Mouse (Mus musculus) spleen, adult 2 months (tissue): ENCODE data around the gene Sh2d3c. TPM values are rescaled to one million over a fixed set of nuclear protein-coding genes. Genes with fewer than 3 reads are reported as not detected.

Experiments used
- DNase-seq, 2 experiments: peaks; one replicate each; pipeline versions ENCODE4 v3.0.0 to v3.0.0-alpha.2; 2012 to 2021; ENCODE audit warnings: low spot score in 2 of 2, low read depth in 1 of 2
- H3K27ac ChIP-seq: fragments of 200-500 bp; 2 replicates; pipeline ENCODE4 v1.5.1; 2012; ENCODE audit warnings: low read length, inconsistent platforms; ENCODE audit not compliant: insufficient read depth
- H3K27me3 ChIP-seq: fragments of 200-500 bp; 2 replicates; pipeline ENCODE4 v1.6.1; 2012; ENCODE audit warnings: mild to moderate bottlenecking, moderate library complexity, low read length, inconsistent platforms; ENCODE audit not compliant: control insufficient read depth, insufficient read depth
- H3K36me3 ChIP-seq: fragments of 200-500 bp; 2 replicates; pipeline ENCODE4 v1.6.1; 2012; ENCODE audit warnings: mild to moderate bottlenecking, low read length, inconsistent platforms; ENCODE audit not compliant: control insufficient read depth, insufficient read depth
- H3K4me1 ChIP-seq: fragments of 200-500 bp; 2 replicates; pipeline ENCODE4 v1.6.1; 2011; ENCODE audit warnings: inconsistent platforms; ENCODE audit not compliant: control insufficient read depth, insufficient read depth, insufficient read length
- H3K4me3 ChIP-seq: fragments of 200-500 bp; 2 replicates; pipeline ENCODE4 v1.5.1; 2011; ENCODE audit warnings: mild to moderate bottlenecking, inconsistent platforms; ENCODE audit not compliant: insufficient read depth, insufficient read length; ENCODE audit errors: extremely low read depth
- CTCF ChIP-seq: fragments of 200-500 bp; IDR thresholded peaks from 2 replicates; pipeline ENCODE4 v1.5.1; 2011; ENCODE audit warnings: mild to moderate bottlenecking, inconsistent platforms; ENCODE audit not compliant: insufficient read depth, insufficient read length, insufficient replicate concordance; ENCODE audit errors: extremely low read depth
- POLR2A ChIP-seq: fragments of 200-500 bp; IDR thresholded peaks from 2 replicates; pipeline ENCODE4 v1.6.1; 2011; ENCODE audit warnings: low read depth, low read length, inconsistent platforms
- WGBS: fragments of 180-500 bp; shearing (Covaris S2); methylation state at CpG from one replicate; pipeline ENCODE4 v1.1.7; 2018; 5-methylcytosine and 5-hydroxymethylcytosine counted together
- polyA plus RNA-seq: library from polyadenylated mRNA; depleted of rRNA; stranded (reverse); fragments of >200 nt; gene quantifications from 2 replicates; pipeline ENCODE4 v1.2.3, GENCODE M21; 2012

Gene Sh2d3c
- polyA plus RNA-seq, 1 experiment: 136 TPM

DNA sequence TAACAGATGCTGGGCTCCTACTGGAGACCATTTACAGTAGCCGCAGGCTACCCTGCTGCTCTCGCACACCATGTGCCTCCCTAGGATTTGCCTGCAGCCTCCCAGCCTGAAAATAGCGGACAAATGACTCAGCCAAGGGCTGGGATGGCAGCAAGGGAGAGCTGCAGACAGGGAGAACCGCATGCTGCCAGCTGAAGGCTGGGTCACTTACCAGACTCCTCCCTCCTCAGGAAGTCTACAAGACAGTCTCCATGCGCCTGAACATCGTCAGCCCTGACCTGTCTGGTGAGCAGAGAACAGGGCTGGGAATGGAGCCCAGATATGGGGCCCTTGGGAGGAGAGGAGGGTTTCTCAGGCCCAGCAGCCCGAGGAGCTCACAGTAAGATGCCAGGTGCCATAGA, 40.8 kb upstream of the Sh2d3c start:
- no peaks in the 10 kb centered on the region for H3K4me1 ChIP-seq
- H3K27ac ChIP-seq: no peak overlapping the region
- TF ChIP-seq CTCF (no peak), POLR2A (no peak)
- H3K4me3 ChIP-seq: no peak overlapping the region
- no peaks in the 10 kb centered on the region for H3K27me3 ChIP-seq
- no peak for DNase-seq
- H3K36me3 ChIP-seq: peaks cover 5% of the 10 kb centered on the region
- WGBS: 76% methylated on average over 7 of the region's 7 CpGs

DNA sequence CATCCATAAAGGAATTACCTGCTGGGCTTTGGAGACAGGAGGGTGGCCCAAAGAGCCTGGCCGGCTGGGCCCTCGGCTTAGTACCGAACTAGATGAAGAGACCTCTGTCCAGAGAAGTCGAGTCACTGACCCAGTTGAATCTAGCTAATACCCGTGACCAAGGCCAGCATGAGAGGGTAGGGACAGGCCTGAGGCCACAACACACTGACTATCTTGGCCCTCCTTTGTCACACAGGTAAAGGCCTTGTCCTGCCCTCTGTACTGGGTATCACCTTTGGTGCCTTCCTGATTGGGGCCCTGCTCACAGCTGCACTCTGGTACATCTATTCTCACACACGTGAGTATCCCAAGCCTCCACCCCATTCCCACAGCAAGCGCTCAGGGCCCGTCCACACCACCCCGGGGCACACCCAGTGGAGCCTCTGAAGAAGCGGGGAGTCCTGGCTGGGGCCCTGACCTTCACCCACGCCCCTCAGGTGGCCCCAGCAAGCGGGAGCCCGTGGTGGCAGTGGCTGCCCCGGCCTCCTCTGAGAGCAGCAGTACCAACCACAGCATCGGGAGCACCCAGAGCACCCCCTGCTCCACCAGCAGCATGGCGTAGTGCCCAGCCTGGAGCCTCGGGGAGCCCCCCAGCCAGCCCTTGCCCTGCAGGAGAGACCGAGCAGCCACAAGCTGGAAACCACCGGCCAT, 39.7 kb upstream of the Sh2d3c start:
- Histone ChIP-seq H3K4me1 (no peaks in the 10 kb centered on the region), H3K27me3 (no peaks in the 10 kb centered on the region), H3K36me3 (peaks cover 6% of the 10 kb centered on the region), H3K27ac (no peak overlapping the region), H3K4me3 (no peak overlapping the region)
- DNase-seq: no peak
- 83% methylated on average over 19 of the region's 19 CpGs for WGBS
- TF ChIP-seq CTCF (no peak), POLR2A (no peak)

DNA sequence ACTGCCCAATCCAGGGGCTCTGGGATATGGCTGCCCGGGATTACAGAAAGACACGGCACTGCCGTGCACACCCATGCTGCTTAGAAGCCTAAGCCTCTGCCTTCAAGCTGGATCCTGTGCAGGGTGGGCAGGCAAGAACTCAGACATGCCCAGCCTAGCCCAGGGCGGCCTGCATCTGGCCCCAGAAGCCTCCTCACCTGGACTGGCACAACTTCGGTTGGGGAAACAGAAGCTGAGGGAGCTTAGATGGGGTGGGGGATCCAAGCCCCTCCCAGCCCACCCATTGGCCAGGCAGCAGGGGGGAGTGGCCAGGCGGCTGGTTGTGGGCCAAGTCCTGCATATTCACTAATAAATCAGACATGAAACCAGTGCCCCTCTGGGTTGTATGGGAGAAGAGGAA, 39.1 kb upstream of the Sh2d3c start:
- no peaks in the 10 kb centered on the region; the same call in 1 of the 2 replicates for H3K4me1 ChIP-seq
- no peak overlapping the region for H3K27ac ChIP-seq
- DNase-seq: no peak
- no peaks in the 10 kb centered on the region for H3K27me3 ChIP-seq
- H3K36me3 ChIP-seq: peaks cover 8% of the 10 kb centered on the region
- 77% methylated on average over 6 of the region's 6 CpGs for WGBS
- no peak overlapping the region for H3K4me3 ChIP-seq
- TF ChIP-seq POLR2A (no peak), CTCF (no peak)

DNA sequence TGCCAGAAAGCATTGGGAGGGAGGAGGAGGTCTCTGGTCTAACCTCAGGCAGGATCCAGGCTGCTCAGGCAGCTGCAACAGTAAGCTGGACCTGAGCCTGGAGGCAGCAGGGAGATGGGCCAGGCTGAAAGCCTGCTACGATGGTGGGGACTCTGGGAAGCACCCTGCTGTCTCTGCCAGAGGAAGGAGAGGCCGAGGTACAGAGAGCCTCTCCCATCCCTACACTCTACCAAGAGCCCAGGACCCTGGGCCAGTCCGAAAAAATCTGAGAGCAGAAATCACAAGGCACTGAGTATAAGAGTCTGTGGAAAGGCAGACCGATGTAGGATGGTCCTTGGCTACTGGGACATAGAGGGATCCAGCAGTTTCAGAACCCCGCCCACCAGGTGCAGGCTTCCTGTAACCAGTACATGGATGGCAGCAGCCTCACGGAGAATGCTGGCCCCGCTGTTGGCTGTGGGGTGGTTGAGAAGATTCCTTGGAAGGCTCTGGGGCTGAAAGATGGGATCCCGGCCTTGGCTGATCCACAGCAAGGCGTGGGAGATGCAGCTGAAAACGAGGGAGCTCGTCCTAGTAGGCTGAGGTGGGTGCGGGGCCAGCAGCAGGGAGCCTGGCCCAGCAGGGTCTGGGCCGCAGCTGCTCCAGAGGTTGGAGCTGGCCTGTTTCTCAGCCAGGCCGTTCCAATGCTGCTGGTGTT, 38.0 kb upstream of the Sh2d3c start:
- H3K36me3 ChIP-seq: peaks cover 11% of the 10 kb centered on the region
- TF ChIP-seq POLR2A (no peak), CTCF (no peak)
- no peak overlapping the region for H3K4me3 ChIP-seq
- no peaks in the 10 kb centered on the region; the same call in 1 of the 2 replicates for H3K4me1 ChIP-seq
- no peak overlapping the region for H3K27ac ChIP-seq
- H3K27me3 ChIP-seq: no peaks in the 10 kb centered on the region
- WGBS: 93% methylated on average over 14 of the region's 14 CpGs
- DNase-seq: no peak

DNA sequence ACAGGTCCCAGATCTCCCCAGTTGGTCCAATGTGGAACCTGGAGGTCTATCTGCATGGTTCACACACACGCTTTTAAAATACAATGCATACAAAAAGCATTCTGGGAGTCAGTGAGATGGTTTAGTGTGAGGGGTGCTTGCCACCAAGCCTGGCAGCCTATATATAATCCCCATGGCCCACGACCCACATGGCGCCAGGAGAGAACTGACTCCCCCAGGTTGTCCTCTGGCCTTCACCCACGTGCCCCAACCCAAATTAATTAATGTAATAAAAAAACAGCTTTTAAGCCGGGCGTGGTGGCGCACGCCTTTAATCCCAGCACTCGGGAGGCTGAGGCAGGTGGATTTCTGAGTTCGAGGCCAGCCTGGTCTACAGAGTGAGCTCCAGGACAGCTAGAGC, 37.2 kb upstream of the Sh2d3c start:
- TF ChIP-seq POLR2A (no peak), CTCF (no peak)
- peaks cover 11% of the 10 kb centered on the region for H3K36me3 ChIP-seq
- no peak for DNase-seq

DNA sequence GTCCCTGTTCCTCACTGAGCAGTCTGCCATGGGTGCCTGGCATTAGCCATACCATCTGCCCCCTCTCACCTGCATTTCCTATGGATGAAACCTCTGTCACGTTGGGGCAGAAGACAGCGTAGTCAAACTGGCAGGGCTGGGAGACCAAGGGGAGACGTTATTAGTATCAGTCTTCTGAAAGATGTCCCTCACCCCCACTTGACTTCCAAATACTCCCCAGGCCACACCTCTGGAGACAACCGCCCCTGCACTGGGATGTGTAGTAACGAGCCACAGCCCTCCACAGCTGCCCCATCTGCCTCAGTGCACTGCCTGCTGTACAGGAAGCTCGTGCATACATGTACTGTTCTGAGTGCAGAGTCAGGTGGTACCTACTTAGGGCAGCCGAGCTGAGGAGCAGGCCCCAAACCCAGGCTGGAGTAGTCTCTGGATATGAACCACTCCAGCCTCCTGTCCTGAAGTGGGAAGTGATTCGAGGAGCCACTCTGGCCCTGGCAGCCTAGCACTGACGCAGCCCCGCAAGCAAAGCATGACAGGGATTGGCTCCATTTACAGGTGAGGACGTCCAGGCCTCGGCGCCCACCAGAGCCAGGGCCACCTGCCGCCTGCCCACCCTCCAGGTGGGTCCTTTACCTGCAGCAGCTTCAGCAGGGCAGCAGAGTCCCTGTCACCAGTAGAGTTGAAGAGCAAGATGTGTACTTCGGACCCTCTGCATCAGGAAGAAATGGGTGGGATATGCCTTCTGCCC, 36.0 kb upstream of the Sh2d3c start:
- peaks cover 11% of the 10 kb centered on the region for H3K36me3 ChIP-seq
- whole genome bisulfite sequencing: 90% methylated on average over 15 of the region's 15 CpGs

More for the DNA sequence above, 37.2 kb upstream of the Sh2d3c start:
- 89% methylated on average over 10 of the region's 10 CpGs for WGBS
- H3K4me3 ChIP-seq: no peak overlapping the region
- no peaks in the 10 kb centered on the region for H3K27me3 ChIP-seq
- no peak overlapping the region for H3K27ac ChIP-seq
- no peaks in the 10 kb centered on the region; the same call in 1 of the 2 replicates for H3K4me1 ChIP-seq

More for the DNA sequence above, 36.0 kb upstream of the Sh2d3c start:
- Histone ChIP-seq H3K4me3 (no peak overlapping the region), H3K4me1 (no peaks in the 10 kb centered on the region; the same call in 1 of the 2 replicates), H3K27ac (no peak overlapping the region), H3K27me3 (no peaks in the 10 kb centered on the region)
- TF ChIP-seq POLR2A (no peak), CTCF (no peak)
- no peak for DNase-seq
